Mouse (Mus musculus) intestine, embryonic 14.5 days (tissue): ENCODE measurements at regions not wholly inside any gene's neighbourhood (a gene's known extent, or its start where the extent isn't known, plus 50 kb on each side); places are given as distances from the start of the nearest gene placed in this dataset.

Source experiments
- ATAC-seq: fragments of 200-750 bp; cut with Nextera tagmentation; replicated peaks from 2 replicates; pipeline ENCODE4 v1.8.0; 2017; ENCODE audit warnings: low read depth, moderate number of reproducible peaks, moderate TSS enrichment, moderate library complexity; ENCODE audit not compliant: low FRiP score, low TSS enrichment
- DNase-seq: peaks from one replicate; pipeline ENCODE4 v3.0.0-alpha.2; 2018; ENCODE audit warnings: low spot score
- H3K27ac ChIP-seq: fragments of 300-500 bp; sonication (generic); 2 replicates; pipeline ENCODE4 v1.5.1; 2014; ENCODE audit warnings: low read depth, mild to moderate bottlenecking, control low read depth
- H3K27me3 ChIP-seq: fragments of 300-500 bp; sonication (generic); replicated peaks from 2 replicates; pipeline ENCODE4 v1.6.1; 2014; ENCODE audit warnings: low read length, control low read depth; ENCODE audit not compliant: control insufficient read depth, insufficient read depth
- H3K36me3 ChIP-seq: fragments of 300-500 bp; sonication (generic); 2 replicates; pipeline ENCODE4 v1.6.1; 2014; ENCODE audit warnings: low read length, control low read depth; ENCODE audit not compliant: control insufficient read depth, insufficient read depth
- H3K4me1 ChIP-seq: fragments of 300-500 bp; sonication (generic); replicated peaks from 2 replicates; pipeline ENCODE4 v1.6.1; 2014; ENCODE audit warnings: low read length, control low read depth, mixed read lengths; ENCODE audit not compliant: control insufficient read depth, insufficient read depth
- H3K4me2 ChIP-seq: fragments of 300-500 bp; sonication (generic); 2 replicates; pipeline ENCODE4 v1.6.1; 2014; ENCODE audit warnings: low read length
- H3K4me3 ChIP-seq: fragments of 300-500 bp; sonication (generic); 2 replicates; pipeline ENCODE4 v1.5.1; 2014; ENCODE audit warnings: low read depth, low read length, control low read depth, mixed read lengths
- H3K9ac ChIP-seq: fragments of 300-500 bp; sonication (generic); 2 replicates; pipeline ENCODE4 v1.6.1; 2014; ENCODE audit warnings: mild to moderate bottlenecking, low read length
- H3K9me3 ChIP-seq: fragments of 300-500 bp; sonication (generic); 2 replicates; pipeline ENCODE4 v1.6.1; 2016; ENCODE audit warnings: low read length, control low read depth; ENCODE audit not compliant: control insufficient read depth
- WGBS: fragments of 180-500 bp; shearing (Covaris S2); extraction: QIAGEN DNeasy Blood & Tissue Kit; methylation state at CpG from one replicate; pipeline ENCODE4 v1.1.7; 2014; 5-methylcytosine and 5-hydroxymethylcytosine counted together

DNA sequence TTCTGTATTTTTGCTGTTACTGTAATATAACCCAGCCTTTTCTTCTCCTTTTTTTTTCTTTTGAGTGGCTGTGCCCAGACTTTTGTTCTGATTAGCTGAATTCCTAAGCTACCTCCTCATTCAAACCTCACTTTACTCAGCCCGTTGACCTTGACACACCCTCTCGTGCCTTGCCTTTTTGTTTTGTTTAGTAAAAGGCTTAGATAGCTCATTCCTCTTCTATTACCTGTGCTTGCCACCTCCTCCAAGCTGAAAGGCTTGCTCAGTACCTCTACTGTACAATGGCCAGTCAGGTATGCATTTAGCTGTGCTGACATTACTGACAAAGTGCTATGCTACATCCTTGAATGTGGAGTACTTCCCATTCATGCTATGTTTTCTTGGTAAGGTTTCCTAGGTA is 464.2 kb upstream of the Smarca2 start:
- H3K9me3 ChIP-seq, result no peaks in the 10 kb centered on the region
- no peak overlapping the region for H3K27ac ChIP-seq
- no peak for DNase-seq
- no peak for ATAC-seq
- H3K4me1 ChIP-seq, result peaks cover 6% of the 10 kb centered on the region; the same call in 1 of the 2 replicates
- H3K4me2 ChIP-seq, result no peak overlapping the region
- no peaks in the 10 kb centered on the region for H3K27me3 ChIP-seq
- WGBS, result 40% methylated on average over 2 of the region's 2 CpGs
- H3K36me3 ChIP-seq, result no peaks in the 10 kb centered on the region
- H3K9ac ChIP-seq, result no peak overlapping the region
- no peak overlapping the region for H3K4me3 ChIP-seq

DNA sequence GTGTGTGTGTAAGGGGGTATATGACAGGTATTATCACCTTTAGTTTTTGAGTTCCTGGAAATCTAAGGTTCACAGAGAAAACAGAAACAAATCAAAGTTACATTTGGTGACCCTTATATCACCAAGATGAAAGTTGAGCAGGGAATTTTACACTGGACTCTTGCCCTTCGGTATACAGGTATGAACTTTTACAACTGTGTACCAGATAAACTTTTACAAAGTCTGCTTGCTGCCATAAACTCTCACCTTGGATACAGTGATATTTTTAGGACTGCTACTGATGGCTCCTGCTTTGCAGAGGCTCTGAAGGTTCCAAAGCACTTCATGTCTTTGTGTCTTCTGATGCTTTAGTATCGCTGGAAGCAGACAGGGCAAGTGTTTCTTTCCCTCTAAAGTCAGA is 461.3 kb upstream of the Smarca2 start:
- H3K27ac ChIP-seq, result no peak overlapping the region
- no peaks in the 10 kb centered on the region for H3K9me3 ChIP-seq
- H3K4me3 ChIP-seq, result no peak overlapping the region
- no peaks in the 10 kb centered on the region for H3K4me1 ChIP-seq
- H3K9ac ChIP-seq, result no peak overlapping the region
- ATAC-seq (no peak), DNase-seq (no peak)
- no peaks in the 10 kb centered on the region for H3K36me3 ChIP-seq
- H3K27me3 ChIP-seq, result no peaks in the 10 kb centered on the region
- 76% methylated on average over 2 of the region's 2 CpGs for WGBS
- no peak overlapping the region for H3K4me2 ChIP-seq

DNA sequence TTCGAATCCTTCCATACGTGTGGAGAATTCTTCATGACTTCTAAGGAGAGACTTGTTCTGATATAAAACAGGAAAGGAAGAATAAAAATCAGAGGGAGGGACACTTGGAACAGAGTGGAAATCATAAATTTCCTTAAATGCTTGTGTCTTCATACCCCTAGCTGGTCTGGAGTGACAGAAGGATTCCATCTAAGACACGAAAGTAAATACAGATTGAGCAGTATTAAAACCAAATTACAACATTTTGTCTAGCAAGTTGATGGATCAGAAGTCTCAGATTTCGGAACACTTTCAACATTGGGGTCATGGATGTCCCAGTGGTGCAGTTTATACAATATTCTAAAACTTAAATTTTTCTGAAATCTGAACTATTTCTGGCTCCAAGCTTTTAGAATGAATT is 453.6 kb upstream of the Smarca2 start:
- H3K27me3 ChIP-seq, result no peaks in the 10 kb centered on the region
- H3K9ac ChIP-seq, result no peak overlapping the region
- no peaks in the 10 kb centered on the region for H3K9me3 ChIP-seq
- no peak for DNase-seq
- WGBS, result 59% methylated on average over 4 of the region's 4 CpGs
- no peaks in the 10 kb centered on the region for H3K4me1 ChIP-seq
- no peak overlapping the region for H3K4me3 ChIP-seq
- no peak for ATAC-seq
- no peak overlapping the region for H3K27ac ChIP-seq
- H3K36me3 ChIP-seq, result no peaks in the 10 kb centered on the region
- H3K4me2 ChIP-seq, result no peak overlapping the region

DNA sequence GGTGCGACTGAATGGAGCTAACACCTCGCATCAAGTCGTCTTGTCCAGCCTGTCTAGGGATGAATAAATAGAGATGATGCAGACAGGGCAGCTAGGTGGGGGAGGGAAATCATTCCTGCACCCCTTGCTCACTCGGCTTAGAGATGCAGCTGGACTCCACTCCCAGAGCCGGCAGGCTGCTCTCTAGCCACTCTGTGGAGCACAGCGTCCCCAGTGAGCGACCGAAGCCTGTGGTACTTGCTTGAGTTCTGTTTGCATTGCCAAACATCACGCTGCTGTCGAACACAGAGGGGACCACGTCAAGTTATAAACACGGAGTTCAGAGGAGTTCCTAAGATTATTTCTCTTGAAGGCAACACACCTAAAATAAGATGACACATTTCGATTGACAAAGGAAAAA is 439.9 kb upstream of the Smarca2 start:
- Histone ChIP-seq H3K36me3 (no peaks in the 10 kb centered on the region), H3K27me3 (no peaks in the 10 kb centered on the region), H3K4me2 (no peak overlapping the region), H3K27ac (no peak overlapping the region), H3K4me3 (no peak overlapping the region), H3K9ac (no peak overlapping the region), H3K4me1 (no peaks in the 10 kb centered on the region), H3K9me3 (no peaks in the 10 kb centered on the region)
- WGBS, result 38% methylated on average over 13 of the region's 13 CpGs
- no peak for DNase-seq
- no peak for ATAC-seq

GRCm38 (mm10) chr19:26181774-26182173 is 423.1 kb upstream of the Smarca2 start:
- no peak overlapping the region for H3K4me2 ChIP-seq
- no peak for DNase-seq
- WGBS, result 22% methylated on average over 4 of the region's 4 CpGs
- no peaks in the 10 kb centered on the region for H3K4me1 ChIP-seq
- H3K9ac ChIP-seq, result no peak overlapping the region
- no peaks in the 10 kb centered on the region for H3K9me3 ChIP-seq
- no peaks in the 10 kb centered on the region for H3K27me3 ChIP-seq
- no peak overlapping the region for H3K27ac ChIP-seq
- no peak for ATAC-seq
- no peaks in the 10 kb centered on the region for H3K36me3 ChIP-seq
- no peak overlapping the region for H3K4me3 ChIP-seq

GRCm38 (mm10) chr19:26185012-26185411 is 419.8 kb upstream of the Smarca2 start:
- Histone ChIP-seq H3K9me3 (no peaks in the 10 kb centered on the region), H3K36me3 (no peaks in the 10 kb centered on the region), H3K9ac (no peak overlapping the region), H3K27ac (no peak overlapping the region), H3K4me1 (no peaks in the 10 kb centered on the region), H3K27me3 (no peaks in the 10 kb centered on the region), H3K4me2 (no peak overlapping the region), H3K4me3 (no peak overlapping the region)
- DNase-seq (no peak), ATAC-seq (no peak)
- 79% methylated on average over 7 of the region's 7 CpGs for WGBS

GRCm38 (mm10) chr19:26190803-26191202 is 414.0 kb upstream of the Smarca2 start:
- no peaks in the 10 kb centered on the region for H3K4me1 ChIP-seq
- H3K27me3 ChIP-seq, result no peaks in the 10 kb centered on the region
- WGBS, result 71% methylated on average over 1 of the region's 1 CpGs
- no peaks in the 10 kb centered on the region for H3K9me3 ChIP-seq
- no peak overlapping the region for H3K4me3 ChIP-seq
- no peak overlapping the region for H3K4me2 ChIP-seq
- DNase-seq, result no peak
- no peak for ATAC-seq
- no peak overlapping the region for H3K9ac ChIP-seq
- H3K27ac ChIP-seq, result no peak overlapping the region
- no peaks in the 10 kb centered on the region for H3K36me3 ChIP-seq

DNA sequence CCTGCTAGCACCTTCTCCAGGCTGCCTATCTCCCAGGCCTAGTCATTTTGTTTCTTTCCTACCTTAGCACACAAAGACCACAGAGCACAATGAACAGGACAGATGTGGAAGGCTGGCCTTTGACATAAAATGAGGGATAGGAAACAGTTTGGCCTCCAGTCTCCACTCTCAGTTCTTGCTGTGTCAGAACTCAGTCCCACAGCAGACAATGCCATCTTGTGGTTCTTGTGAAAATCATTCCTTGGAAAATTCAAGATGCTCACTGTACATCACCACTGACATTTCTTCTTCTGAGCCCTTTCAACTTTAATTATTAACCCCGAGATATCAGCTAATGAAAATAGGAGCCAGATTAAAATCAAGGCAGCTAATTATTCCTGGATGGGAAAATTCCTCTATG is 411.2 kb upstream of the Smarca2 start:
- no peak overlapping the region for H3K4me2 ChIP-seq
- H3K27me3 ChIP-seq, result no peaks in the 10 kb centered on the region
- H3K27ac ChIP-seq, result no peak overlapping the region
- DNase-seq (no peak), ATAC-seq (no peak)
- 68% methylated on average over 1 of the region's 1 CpGs for whole genome bisulfite sequencing
- no peaks in the 10 kb centered on the region for H3K9me3 ChIP-seq
- no peaks in the 10 kb centered on the region for H3K36me3 ChIP-seq
- H3K4me1 ChIP-seq, result no peaks in the 10 kb centered on the region
- H3K4me3 ChIP-seq, result no peak overlapping the region
- H3K9ac ChIP-seq, result no peak overlapping the region

GRCm38 (mm10) chr19:26208760-26209159 is 396.1 kb upstream of the Smarca2 start:
- DNase-seq, result no peak
- Histone ChIP-seq H3K4me1 (no peaks in the 10 kb centered on the region), H3K9ac (no peak overlapping the region), H3K9me3 (no peaks in the 10 kb centered on the region), H3K4me2 (no peak overlapping the region), H3K4me3 (no peak overlapping the region), H3K36me3 (no peaks in the 10 kb centered on the region), H3K27me3 (no peaks in the 10 kb centered on the region), H3K27ac (no peak overlapping the region)
- WGBS, result 88% methylated on average over 1 of the region's 1 CpGs
- ATAC-seq, result no peak
